Mouse (Mus musculus) heart, postnatal 14 days (tissue): ENCODE data around the gene Nf2. TPM values are rescaled to one million over a fixed set of nuclear protein-coding genes. Genes with fewer than 3 reads are reported as not detected.

Source experiments
- DNase-seq, 2 experiments: peaks; one replicate each; pipeline ENCODE4 v3.0.0; 2021 to 2022
- intact Hi-C: fragments of 180-260 bp; cut with DNase I; formaldehyde crosslinking; loops from one replicate; pipeline ENCODE4 v1.15.1; 2025
- total RNA-seq, 2 experiments: library from RNA; stranded (reverse); gene quantifications; 2 replicates each; pipeline ENCODE4 v1.2.3; 2021

Gene Nf2
- total RNA-seq, 2 experiments from 2014 or later, result 82.9 to 84.2 TPM

GRCm38 (mm10) chr11:4756460-4756859 is 92.9 kb downstream of the Nf2 start:
- DNase-seq, result no peak
- intact Hi-C loops, result no loop called here

- intact Hi-C loops, result no loop called here
- DNase-seq, result no peak
Observed at GRCm38 (mm10) chr11:4754867-4755266, 94.5 kb downstream of the Nf2 start.

- no peak for DNase-seq
- intact Hi-C loops, result no loop called here
Observed at GRCm38 (mm10) chr11:4754036-4754435, 95.3 kb downstream of the Nf2 start.

- no peak for DNase-seq
- intact Hi-C loops, result no loop called here
Observed at GRCm38 (mm10) chr11:4752836-4753235, 96.5 kb downstream of the Nf2 start.

GRCm38 (mm10) chr11:4750263-4750662 is 99.1 kb downstream of the Nf2 start:
- intact Hi-C loops, result no loop called here

GRCm38 (mm10) chr11:4747285-4747684 is 102.1 kb downstream of the Nf2 start:
- DNase-seq, result no peak
- intact Hi-C loops, result no loop called here

More at GRCm38 (mm10) chr11:4750263-4750662, 99.1 kb downstream of the Nf2 start:
- peak; percentile 81 to 85 for DNase-seq

- intact Hi-C loops, result no loop called here
- no peak for DNase-seq
Observed at GRCm38 (mm10) chr11:4746733-4747132, 102.6 kb downstream of the Nf2 start, which contains the start of gene Cabp7. TSS of gene Cabp7 (minus strand) at chr11:4746778.

- intact Hi-C loops, result no loop called here
- DNase-seq, result no peak
Observed at GRCm38 (mm10) chr11:4745969-4746368, 103.4 kb downstream of the Nf2 start.

- intact Hi-C loops, result no loop called here
- no peak for DNase-seq
Observed at GRCm38 (mm10) chr11:4744691-4745090, 104.6 kb downstream of the Nf2 start.

- DNase-seq, result no peak
- intact Hi-C loops, result no loop called here
Observed at GRCm38 (mm10) chr11:4740785-4741184, 108.6 kb downstream of the Nf2 start.

GRCm38 (mm10) chr11:4738719-4739118 is 110.6 kb downstream of the Nf2 start:
- no peak for DNase-seq
- intact Hi-C loops, result no loop called here

- intact Hi-C loops, result no loop called here
- DNase-seq, result no peak
Observed at GRCm38 (mm10) chr11:4737682-4738081, 111.7 kb downstream of the Nf2 start.

GRCm38 (mm10) chr11:4736355-4736754 is 113.0 kb downstream of the Nf2 start:
- no peak for DNase-seq
- intact Hi-C loops, result no loop called here

GRCm38 (mm10) chr11:4734179-4734578 is 115.2 kb downstream of the Nf2 start:
- no peak for DNase-seq
- intact Hi-C loops, result no loop called here

- DNase-seq, result no peak
- intact Hi-C loops, result no loop called here
Observed at GRCm38 (mm10) chr11:4731781-4732180, 117.6 kb downstream of the Nf2 start.

GRCm38 (mm10) chr11:4730913-4731312 is 118.4 kb downstream of the Nf2 start:
- intact Hi-C loops, result no loop called here
- no peak for DNase-seq

- intact Hi-C loops, result no loop called here
- DNase-seq, result no peak
Observed at GRCm38 (mm10) chr11:4730096-4730495, 119.2 kb downstream of the Nf2 start.

GRCm38 (mm10) chr11:4729603-4730002 is 119.7 kb downstream of the Nf2 start:
- intact Hi-C loops, result no loop called here
- peak; percentile 22 to 31 for DNase-seq

GRCm38 (mm10) chr11:4721728-4722127 is 127.6 kb downstream of the Nf2 start:
- DNase-seq, result no peak
- intact Hi-C loops, result no loop called here

- intact Hi-C loops, result no loop called here
- no peak for DNase-seq
Observed at GRCm38 (mm10) chr11:4720900-4721580, 128.3 kb downstream of the Nf2 start.

- no peak for DNase-seq
- intact Hi-C loops, result no loop called here
Observed at GRCm38 (mm10) chr11:4720393-4720792, 128.9 kb downstream of the Nf2 start.

- no peak for DNase-seq
- intact Hi-C loops, result no loop called here
Observed at GRCm38 (mm10) chr11:4719961-4720360, 129.4 kb downstream of the Nf2 start.

GRCm38 (mm10) chr11:4718548-4718947 is 130.8 kb downstream of the Nf2 start:
- intact Hi-C loops, result no loop called here
- DNase-seq, result no peak
